In genomic region chr7:45704730-45705442, GRCm38 (mm10) we compare ENCODE assay signal across 8 mouse cellular contexts. TPM values are rescaled to one million over a fixed set of nuclear protein-coding genes. Genes with fewer than 3 reads are reported as not detected.
DNase-seq lines count a peak whose midpoint lies in the region; ATAC-seq lines count a peak whose summit lies in the region.

Gene Dbp (plus strand): TSS chr7:45705088.

- ATAC-seq in embryonic facial prominence, embryonic 15.5 days (ENCODE audit: insufficient number of reproducible peaks, low FRiP score, low TSS enrichment, low read depth): peak; percentile 92
- peak; percentile 93 for ATAC-seq in limb, embryonic 15.5 days (ENCODE audit: insufficient number of reproducible peaks, low FRiP score, low TSS enrichment, low read depth)

- peaks cover 8% of the 10 kb centered on the region for H3K27me3 ChIP-seq in embryonic facial prominence, embryonic 15.5 days
- peaks cover 8% of the 10 kb centered on the region for H3K27me3 ChIP-seq in limb, embryonic 15.5 days

- peaks cover 6% of the 10 kb centered on the region; the same call in 1 of the 2 replicates for H3K36me3 ChIP-seq in embryonic facial prominence, embryonic 15.5 days
- H3K36me3 ChIP-seq in limb, embryonic 15.5 days: peaks cover 7% of the 10 kb centered on the region

- DNase-seq in 3T3-L1 (ENCODE audit: low read depth, low spot score): peak; percentile 98
- DNase-seq in adrenal gland, postnatal 4 days (ENCODE audit: low spot score in 2 of 2): peak; percentile 93 to 97
- DNase-seq in heart, adult 8-10 months (ENCODE audit: low spot score): peak; percentile 100
- peak; percentile 100 for DNase-seq in kidney, adult 9 months
- peak; percentile 96 to 98 for DNase-seq in monocyte, adult 2 months (ENCODE audit: low read depth in 1 of 2, low spot score in 2 of 2)
- peak; percentile 100 for DNase-seq in spleen, postnatal 36 days (ENCODE audit: low spot score in 2 of 2)

- peak within 1 kb of the TSS; percentile 54 for H3K4me3 ChIP-seq in embryonic facial prominence, embryonic 15.5 days (replicated peaks)
- peak within 1 kb of the TSS; percentile 63 for H3K4me3 ChIP-seq in limb, embryonic 15.5 days

- H3K27ac ChIP-seq in embryonic facial prominence, embryonic 15.5 days (replicated peaks): peak within 1 kb of the TSS; percentile 93
- H3K27ac ChIP-seq in limb, embryonic 15.5 days: peak within 1 kb of the TSS; percentile 91

- no peaks in the 10 kb centered on the region for H3K9me3 ChIP-seq in embryonic facial prominence, embryonic 15.5 days (replicated peaks)
- H3K9me3 ChIP-seq in limb, embryonic 15.5 days: no peaks in the 10 kb centered on the region

- under 1% methylated on average over 36 of the region's 36 CpGs for WGBS in embryonic facial prominence, embryonic 15.5 days
- WGBS in limb, embryonic 15.5 days: under 1% methylated on average over 36 of the region's 36 CpGs

- peaks cover 67% of the 10 kb centered on the region for H3K4me1 ChIP-seq in embryonic facial prominence, embryonic 15.5 days
- peaks cover 63% of the 10 kb centered on the region for H3K4me1 ChIP-seq in limb, embryonic 15.5 days

- H3K4me2 ChIP-seq in embryonic facial prominence, embryonic 15.5 days (replicated peaks): peak within 1 kb of the TSS; percentile 87
- H3K4me2 ChIP-seq in limb, embryonic 15.5 days: peak within 1 kb of the TSS; percentile 98

- H3K9ac ChIP-seq in embryonic facial prominence, embryonic 15.5 days: peak within 1 kb of the TSS; percentile 68
- peak within 1 kb of the TSS; percentile 75 for H3K9ac ChIP-seq in limb, embryonic 15.5 days

RNA-seq across cellular contexts. Expression of gene Dbp, which starts in this region (rescaled TPM):
- total RNA-seq in adrenal gland, postnatal 4 days (2021): 100 to 1,000 TPM; 101 to 129 TPM
- polyA plus RNA-seq in embryonic facial prominence, embryonic 15.5 days (2015; fragmentation: Nextera tagmentation; extraction: Ambion mirVana): 6.8 and 7.0 TPM in 2 replicates
- total RNA-seq in heart, adult 8-10 months (2022): 100 to 1,000 TPM in 3 of 4 experiments, 10 to 100 TPM in 1; 72.2 to 183 (median 152) TPM
- polyA plus RNA-seq in limb, embryonic 15.5 days (2015; fragmentation: Nextera tagmentation; extraction: Ambion mirVana): 4.3 and 4.7 TPM in 2 replicates

Comparison
In these comparisons a context has a peak if more than half of its experiments do, and no peak if none do; other contexts are left out.
1. Peak in every context shown above with its lines: DNase-seq, ATAC-seq, H3K4me3 ChIP-seq and H3K27ac ChIP-seq.